Mouse (Mus musculus) heart, embryonic 12.5 days (tissue): Measurements from ENCODE around the gene Rc3h1. TPM values are rescaled to one million over a fixed set of nuclear protein-coding genes. Genes with fewer than 3 reads are reported as not detected.
"Not testable (repeated sequence)": the region's sequence is repeated elsewhere in the genome, so short reads cannot be mapped to it uniquely, and the experiment has no call there.

Experiments
- ATAC-seq: fragments of 200-750 bp; cut with Nextera tagmentation; 2 replicates; pipeline ENCODE4 v1.8.0; 2017; ENCODE audit warnings: moderate TSS enrichment, moderate library complexity; ENCODE audit not compliant: insufficient number of reproducible peaks, low FRiP score
- H3K27ac ChIP-seq: fragments of 300-500 bp; sonication (generic); 2 replicates; pipeline ENCODE4 v1.5.1; 2016; ENCODE audit warnings: mild to moderate bottlenecking, moderate library complexity; ENCODE audit not compliant: poor library complexity, severe bottlenecking
- H3K27me3 ChIP-seq: fragments of 300-500 bp; sonication (generic); replicated peaks from 2 replicates; pipeline ENCODE4 v1.6.1; 2016; ENCODE audit warnings: mild to moderate bottlenecking, moderate library complexity
- H3K36me3 ChIP-seq: fragments of 300-500 bp; sonication (generic); 2 replicates; pipeline ENCODE4 v1.6.1; 2016; ENCODE audit warnings: mild to moderate bottlenecking, moderate library complexity
- H3K4me1 ChIP-seq: fragments of 300-500 bp; sonication (generic); replicated peaks from 2 replicates; pipeline ENCODE4 v1.6.1; 2016; ENCODE audit warnings: mild to moderate bottlenecking
- H3K4me2 ChIP-seq: fragments of 300-500 bp; sonication (generic); 2 replicates; pipeline ENCODE4 v1.6.1; 2016; ENCODE audit warnings: mild to moderate bottlenecking, moderate library complexity
- H3K4me3 ChIP-seq: fragments of 300-500 bp; sonication (generic); 2 replicates; pipeline ENCODE4 v1.5.1; 2016; ENCODE audit warnings: mild to moderate bottlenecking
- H3K9ac ChIP-seq: fragments of 300-500 bp; sonication (generic); 2 replicates; pipeline ENCODE4 v1.6.1; 2016; ENCODE audit warnings: mild to moderate bottlenecking, moderate library complexity
- H3K9me3 ChIP-seq: fragments of 300-500 bp; sonication (generic); replicated peaks from 2 replicates; pipeline ENCODE4 v1.6.1; 2016; ENCODE audit warnings: mild to moderate bottlenecking, moderate library complexity
- WGBS: fragments of 180-500 bp; shearing (Covaris S2); methylation state at CpG from one replicate; pipeline ENCODE4 v1.1.7; 2016; 5-methylcytosine and 5-hydroxymethylcytosine counted together
- polyA plus RNA-seq: library from polyadenylated mRNA; unstranded; fragments of >200 nt; fragmentation: Nextera tagmentation; extraction: Ambion mirVana; gene quantifications from 2 replicates; pipeline ENCODE4 v1.2.1, GENCODE M21; 2016

The Rc3h1 gene
- polyA plus RNA-seq, 1 experiment from 2014 or later: 7.9 TPM

DNA sequence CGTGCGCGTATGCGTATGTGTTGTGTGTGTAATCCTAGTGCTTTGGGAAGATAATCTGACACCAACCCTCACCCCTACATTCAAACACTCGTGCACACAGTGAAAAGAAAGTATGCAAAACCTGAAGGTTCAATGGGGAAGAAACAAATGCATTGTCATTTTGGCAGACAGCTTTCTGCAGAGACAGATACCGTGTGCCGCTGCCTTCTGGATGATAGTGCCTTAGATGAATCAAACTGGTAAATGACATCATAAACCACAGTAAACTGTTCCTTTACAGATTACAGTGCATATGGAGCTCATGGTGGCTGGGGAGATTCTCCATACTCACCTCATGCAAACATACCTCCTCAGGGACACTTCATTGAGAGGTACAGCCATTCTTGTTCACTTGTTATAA lies 57.0 kb downstream of the Rc3h1 start:
- Histone ChIP-seq H3K9me3 (no peaks in the 10 kb centered on the region), H3K9ac (no peak overlapping the region), H3K4me2 (no peak overlapping the region), H3K27me3 (no peaks in the 10 kb centered on the region), H3K36me3 (peaks cover 71% of the 10 kb centered on the region), H3K27ac (no peak overlapping the region), H3K4me3 (no peak overlapping the region), H3K4me1 (no peaks in the 10 kb centered on the region)
- no peak for ATAC-seq
- 95% methylated on average over 7 of the region's 7 CpGs for WGBS

DNA sequence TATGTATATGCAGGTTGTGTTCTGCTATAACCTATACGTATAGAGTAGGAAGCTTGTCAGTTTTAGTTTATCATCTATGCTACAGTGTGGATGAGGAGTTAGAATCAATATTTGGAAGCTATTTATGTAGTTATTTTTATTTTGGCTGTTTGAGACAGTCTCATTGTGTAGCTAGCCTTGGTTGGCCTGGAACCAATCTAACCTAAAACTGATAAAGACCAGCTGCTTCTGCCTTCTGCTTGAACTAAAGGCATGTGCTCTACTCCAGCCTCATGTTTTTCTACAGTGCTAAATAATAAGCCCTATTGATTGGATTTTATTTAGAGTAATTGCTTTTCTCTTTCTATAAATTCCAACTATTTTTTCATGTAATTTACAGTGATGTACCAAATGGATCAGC lies 61.0 kb downstream of the Rc3h1 start:
- Histone ChIP-seq H3K36me3 (peaks cover 65% of the 10 kb centered on the region), H3K9ac (no peak overlapping the region), H3K27ac (no peak overlapping the region), H3K4me1 (no peaks in the 10 kb centered on the region), H3K9me3 (no peaks in the 10 kb centered on the region), H3K4me2 (no peak overlapping the region), H3K4me3 (no peak overlapping the region), H3K27me3 (no peaks in the 10 kb centered on the region)
- ATAC-seq: no peak
- WGBS: 87% methylated on average over 1 of the region's 1 CpGs

DNA sequence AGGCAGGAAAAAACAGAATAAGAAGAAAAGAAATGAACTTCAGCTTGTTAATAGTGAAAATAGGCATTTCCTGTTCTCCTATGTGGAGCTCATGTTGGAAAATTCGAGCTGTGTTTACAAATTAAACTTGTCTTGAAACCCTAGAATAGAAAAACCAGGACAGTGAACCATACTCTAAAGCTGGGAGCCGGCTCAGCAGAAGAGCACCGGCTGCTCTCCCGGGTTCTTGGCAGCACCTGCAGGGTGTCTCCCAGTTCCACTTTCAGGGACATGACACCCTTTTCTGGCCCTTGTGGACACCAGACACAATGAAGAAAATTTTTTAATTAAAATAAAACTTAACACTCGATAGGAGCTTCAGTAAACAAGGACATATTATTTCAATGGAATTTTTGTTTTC lies 62.4 kb downstream of the Rc3h1 start:
- 88% methylated on average over 5 of the region's 5 CpGs for WGBS
- no peak overlapping the region for H3K9ac ChIP-seq
- H3K9me3 ChIP-seq: no peaks in the 10 kb centered on the region
- no peak overlapping the region for H3K27ac ChIP-seq
- H3K4me2 ChIP-seq: no peak overlapping the region
- no peaks in the 10 kb centered on the region for H3K27me3 ChIP-seq
- H3K4me1 ChIP-seq: no peaks in the 10 kb centered on the region
- peaks cover 52% of the 10 kb centered on the region for H3K36me3 ChIP-seq
- no peak for ATAC-seq
- H3K4me3 ChIP-seq: no peak overlapping the region

DNA sequence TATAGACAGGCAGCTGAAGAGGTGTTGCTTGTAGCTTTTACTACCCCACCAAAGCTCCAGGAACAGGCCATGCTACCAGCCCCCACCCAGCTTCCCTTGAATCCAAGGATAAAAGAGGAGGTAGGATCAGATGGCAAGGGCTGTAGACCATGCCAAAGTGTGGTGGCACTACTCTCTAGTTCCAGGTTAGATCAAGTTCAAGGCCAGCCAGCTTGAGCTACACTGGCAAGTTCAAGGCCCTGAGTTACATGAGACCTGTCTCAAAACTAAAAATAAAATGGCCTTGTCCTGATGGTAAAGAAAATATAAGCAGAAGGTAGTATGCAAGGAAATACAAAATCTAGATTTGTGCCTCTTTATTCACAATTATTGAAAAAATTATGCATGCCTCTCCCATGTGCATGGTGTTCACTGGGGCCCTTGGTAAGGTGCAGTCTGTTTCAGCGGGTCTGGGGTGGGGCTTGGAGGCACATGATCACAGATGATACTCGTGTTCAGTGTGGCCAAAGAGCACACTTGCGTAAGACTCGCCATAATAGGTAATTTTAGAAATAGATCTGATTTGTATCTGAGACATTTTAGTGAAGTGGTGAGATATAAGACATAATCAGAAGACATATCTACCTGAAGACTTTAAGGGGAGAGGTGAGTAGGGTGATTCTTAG lies 72.0 kb downstream of the Rc3h1 start, which contains the start of gene Serpinc1:
Gene Serpinc1, plus strand, starts transcription at position 515 of the 665 bp plus-strand sequence.
- Histone ChIP-seq H3K27me3 (no peaks in the 10 kb centered on the region), H3K9me3 (no peaks in the 10 kb centered on the region), H3K27ac (no peak within 1 kb of the TSS), H3K4me3 (no peak within 1 kb of the TSS), H3K9ac (no peak within 1 kb of the TSS), H3K4me2 (no peak within 1 kb of the TSS), H3K36me3 (peaks cover 23% of the 10 kb centered on the region), H3K4me1 (no peaks in the 10 kb centered on the region)
- WGBS: 88% methylated on average over 4 of the region's 4 CpGs
- ATAC-seq: no peak

DNA sequence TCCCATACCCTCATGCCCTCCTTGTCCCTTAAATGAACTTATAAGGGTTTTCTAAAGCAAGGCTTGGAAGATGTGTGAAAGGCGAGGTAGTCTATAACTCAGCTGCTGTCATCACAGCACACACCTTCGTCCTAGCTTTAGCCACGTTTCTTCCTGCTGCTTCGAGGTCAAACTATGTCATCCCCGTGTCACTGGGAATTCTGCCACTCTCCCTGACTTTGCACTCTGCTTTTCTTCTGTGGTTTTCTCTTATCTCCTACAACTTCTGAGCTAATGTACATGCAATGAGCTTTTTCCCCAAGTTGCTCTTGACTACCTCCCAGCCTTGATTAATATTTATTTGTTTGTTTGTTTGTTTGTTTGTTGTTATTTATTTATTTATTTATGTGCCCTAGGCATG lies 73.8 kb downstream of the Rc3h1 start:
- ATAC-seq: no peak
- Histone ChIP-seq H3K4me3 (no peak overlapping the region), H3K36me3 (peaks cover 23% of the 10 kb centered on the region), H3K9me3 (no peaks in the 10 kb centered on the region), H3K4me1 (no peaks in the 10 kb centered on the region), H3K27ac (no peak overlapping the region), H3K9ac (no peak overlapping the region), H3K4me2 (no peak overlapping the region), H3K27me3 (no peaks in the 10 kb centered on the region)
- 75% methylated on average over 5 of the region's 5 CpGs for WGBS

DNA sequence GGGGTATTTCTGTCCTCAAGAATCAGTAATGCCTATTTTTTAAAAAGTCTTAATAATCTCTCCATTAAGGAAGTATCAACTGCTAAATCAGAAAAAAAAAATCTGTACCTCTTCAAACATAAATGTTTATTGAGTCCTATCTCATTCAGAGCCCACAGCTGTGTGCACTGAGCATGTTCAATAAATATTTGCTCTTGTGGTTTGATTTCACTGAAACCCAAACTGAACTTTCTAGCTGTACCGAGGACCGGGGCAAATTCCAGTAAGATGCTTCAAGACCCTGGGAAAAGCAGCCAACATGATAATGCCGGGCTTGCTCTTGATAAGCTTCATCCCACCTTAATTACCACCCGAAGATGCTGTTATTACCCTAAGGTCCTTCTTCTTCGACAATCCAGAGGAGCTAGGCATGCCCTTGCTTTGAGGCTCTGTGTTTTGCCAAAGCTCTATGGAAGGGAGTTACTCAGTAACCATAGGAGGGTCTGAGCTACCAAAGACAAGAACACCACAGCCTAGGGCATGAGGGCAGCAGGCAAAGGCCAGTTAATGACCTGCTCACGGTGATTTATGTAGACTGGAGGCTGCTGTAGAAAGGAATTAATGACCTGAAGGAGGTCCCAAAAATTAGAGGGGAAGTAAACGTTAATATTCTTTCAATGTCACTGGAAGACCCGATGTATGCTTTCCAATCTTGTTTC lies 74.5 kb downstream of the Rc3h1 start:
- Histone ChIP-seq H3K36me3 (peaks cover 19% of the 10 kb centered on the region), H3K4me1 (no peaks in the 10 kb centered on the region), H3K9me3 (no peaks in the 10 kb centered on the region), H3K4me2 (no peak overlapping the region), H3K27ac (no peak overlapping the region), H3K4me3 (no peak overlapping the region), H3K9ac (no peak overlapping the region), H3K27me3 (no peaks in the 10 kb centered on the region)
- no peak for ATAC-seq
- 82% methylated on average over 8 of the region's 8 CpGs for WGBS

DNA sequence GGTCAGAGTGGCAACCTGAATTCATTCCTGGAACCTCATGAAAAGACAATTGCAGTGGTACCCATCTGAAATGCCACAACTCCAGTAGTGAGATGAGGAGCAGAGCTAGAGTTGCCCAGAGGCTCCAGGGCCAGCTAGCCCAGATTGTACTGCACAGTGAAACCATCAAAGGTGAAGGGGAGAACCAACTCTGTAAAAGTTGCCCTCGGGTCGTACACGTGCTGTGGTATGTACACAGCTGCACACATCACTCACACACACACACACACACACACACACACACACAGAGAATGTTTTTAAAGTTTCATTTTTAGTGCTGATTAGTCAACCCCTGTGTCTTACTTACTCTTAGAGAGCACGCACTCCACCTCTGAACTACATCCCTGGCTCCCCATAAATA lies 75.1 kb downstream of the Rc3h1 start:
- no peak overlapping the region for H3K4me2 ChIP-seq
- no peak overlapping the region for H3K27ac ChIP-seq
- 89% methylated on average over 4 of the region's 4 CpGs for WGBS
- no peak for ATAC-seq
- no peaks in the 10 kb centered on the region for H3K9me3 ChIP-seq
- H3K36me3 ChIP-seq: peaks cover 14% of the 10 kb centered on the region
- no peak overlapping the region for H3K9ac ChIP-seq
- no peaks in the 10 kb centered on the region for H3K4me1 ChIP-seq
- no peaks in the 10 kb centered on the region for H3K27me3 ChIP-seq
- no peak overlapping the region for H3K4me3 ChIP-seq

DNA sequence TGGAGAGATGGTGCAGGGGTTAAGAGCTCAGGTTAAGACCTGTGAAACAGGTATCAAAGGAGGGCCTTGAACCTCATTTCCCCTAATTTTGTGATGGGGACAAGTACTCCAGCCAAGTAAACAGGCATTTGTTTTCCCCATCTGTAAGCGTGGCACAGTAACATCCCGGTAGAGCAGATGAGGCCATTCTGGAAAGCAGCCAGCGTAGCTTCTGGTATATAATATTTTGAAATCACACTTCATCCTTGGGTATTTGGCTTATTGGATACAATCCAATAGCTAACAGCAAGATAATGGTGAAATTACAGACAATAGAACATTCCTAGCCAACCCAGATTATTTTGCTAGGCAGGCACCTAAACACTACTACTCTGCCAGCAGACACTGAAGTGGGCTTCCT lies 76.7 kb downstream of the Rc3h1 start:
- ATAC-seq: no peak
- Histone ChIP-seq H3K9ac (no peak overlapping the region), H3K9me3 (no peaks in the 10 kb centered on the region), H3K4me2 (no peak overlapping the region), H3K4me1 (no peaks in the 10 kb centered on the region), H3K27me3 (no peaks in the 10 kb centered on the region), H3K4me3 (no peak overlapping the region), H3K36me3 (0 out of 2 replicates have a peak, but pooled peaks cover 2% of the 10 kb centered on the region), H3K27ac (no peak overlapping the region)
- 91% methylated on average over 3 of the region's 3 CpGs for WGBS

DNA sequence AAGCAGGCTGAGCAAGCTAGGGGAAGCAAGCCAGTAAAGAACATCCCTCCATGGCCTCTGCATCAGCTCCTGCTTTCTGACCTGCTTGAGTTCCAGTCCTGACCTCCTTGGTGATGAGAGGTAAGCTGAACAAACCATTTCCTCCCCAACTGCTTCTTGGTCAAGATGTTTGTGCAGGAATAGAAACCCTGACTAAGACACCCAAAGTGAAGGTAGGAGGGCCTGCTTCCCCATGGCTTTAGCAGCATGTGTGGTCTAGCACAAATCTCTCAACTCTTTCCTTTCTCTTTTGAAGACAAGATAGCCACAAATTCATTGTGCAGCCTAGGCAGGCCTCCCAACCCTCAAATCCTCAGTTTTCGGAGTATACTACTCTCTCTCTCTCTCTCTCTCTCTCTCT lies 78.5 kb downstream of the Rc3h1 start:
- ATAC-seq, H3K4me3 ChIP-seq, H3K27ac ChIP-seq, H3K4me1 ChIP-seq, H3K9me3 ChIP-seq, H3K36me3 ChIP-seq, H3K4me2 ChIP-seq, H3K9ac ChIP-seq, H3K27me3 ChIP-seq: not testable (repeated sequence)
- WGBS: 73% methylated on average over 1 of the region's 1 CpGs

DNA sequence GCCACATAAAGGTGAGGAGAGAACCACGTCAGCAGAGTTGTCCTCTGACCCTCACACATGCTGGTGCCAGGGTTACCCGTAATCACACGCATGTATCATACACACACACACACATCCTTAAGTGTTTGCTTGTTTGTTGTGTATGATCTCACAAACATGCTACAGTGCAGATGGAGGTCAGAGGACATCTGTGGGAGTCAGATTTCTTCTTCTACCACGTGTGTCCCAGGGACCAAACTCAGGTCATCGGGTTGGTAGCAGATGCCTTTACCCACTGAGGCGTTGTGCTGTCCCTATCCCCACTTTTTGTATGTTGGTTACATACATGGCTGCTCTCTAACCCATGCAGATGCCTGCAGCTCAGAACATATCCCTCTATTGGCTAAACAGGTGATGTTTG lies 79.3 kb downstream of the Rc3h1 start:
- H3K4me2 ChIP-seq: no peak overlapping the region
- ATAC-seq: no peak
- no peaks in the 10 kb centered on the region for H3K27me3 ChIP-seq
- H3K9me3 ChIP-seq: no peaks in the 10 kb centered on the region
- no peak overlapping the region for H3K27ac ChIP-seq
- H3K36me3 ChIP-seq: no peaks in the 10 kb centered on the region
- H3K9ac ChIP-seq: no peak overlapping the region
- H3K4me3 ChIP-seq: no peak overlapping the region
- no peaks in the 10 kb centered on the region for H3K4me1 ChIP-seq
- 80% methylated on average over 6 of the region's 6 CpGs for WGBS

DNA sequence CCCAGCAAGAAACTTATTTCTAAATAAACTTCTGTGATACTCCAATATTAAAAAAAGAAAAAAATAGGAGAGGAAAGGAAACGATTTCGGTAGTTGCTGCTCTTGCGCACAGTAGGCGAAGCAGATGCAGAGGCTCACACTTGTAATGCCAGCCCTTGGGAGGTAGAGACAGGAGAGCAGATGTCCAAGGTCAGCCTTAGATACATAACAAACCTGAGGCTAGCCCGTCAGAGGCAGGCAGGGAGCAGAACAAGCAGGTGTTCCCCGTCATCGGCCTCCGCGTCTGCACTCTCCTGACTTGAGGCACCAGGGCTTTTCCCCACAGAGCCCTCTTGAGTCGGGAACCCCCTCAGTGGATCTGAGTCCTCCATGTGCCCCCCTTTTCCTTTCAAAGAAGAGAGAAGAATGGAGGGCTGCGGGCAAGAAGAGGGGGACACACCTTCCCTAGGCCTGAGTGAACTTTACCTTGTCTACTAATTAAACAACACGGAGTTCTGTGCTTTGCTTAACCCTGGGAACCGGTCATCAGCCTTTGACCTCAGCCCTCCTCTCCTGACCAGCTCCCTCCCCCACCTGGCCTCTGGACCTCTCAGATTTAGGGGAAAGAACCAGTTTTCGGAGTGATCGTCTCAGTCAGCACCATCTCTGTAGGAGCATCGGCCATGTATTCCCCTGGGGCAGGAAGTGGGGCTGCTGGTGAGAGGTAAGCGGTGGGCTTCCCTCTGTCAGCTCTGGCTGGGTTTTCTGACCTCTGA lies 80.8 kb downstream of the Rc3h1 start:
- WGBS: 79% methylated on average over 17 of the region's 17 CpGs
- Histone ChIP-seq H3K9ac (no peak overlapping the region), H3K9me3 (no peaks in the 10 kb centered on the region), H3K27me3 (no peaks in the 10 kb centered on the region), H3K4me1 (no peaks in the 10 kb centered on the region), H3K36me3 (no peaks in the 10 kb centered on the region), H3K27ac (no peak overlapping the region), H3K4me2 (no peak overlapping the region), H3K4me3 (no peak overlapping the region)
- ATAC-seq: no peak
